17 mouse cellular contexts compared by ENCODE assay signal in the genomic region with DNA sequence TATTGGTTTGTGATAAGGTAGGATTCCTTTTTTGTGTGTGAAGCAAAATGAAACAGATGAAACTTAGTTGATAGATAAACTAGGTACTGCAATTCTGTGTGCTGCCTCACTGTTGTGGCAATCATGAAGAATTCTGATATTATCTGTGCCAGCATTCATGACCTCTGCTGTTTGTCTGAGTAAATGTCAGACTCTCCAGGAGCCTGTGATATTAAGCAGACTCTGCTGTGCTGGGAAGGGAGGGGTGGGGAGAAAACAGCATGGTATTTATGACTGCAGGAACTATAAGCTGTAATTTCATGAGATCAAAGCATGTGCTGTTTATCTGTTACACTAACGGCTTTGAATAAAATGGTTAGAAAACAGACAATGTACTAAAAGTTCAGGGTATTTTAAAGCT. TPM values are rescaled to one million over a fixed set of nuclear protein-coding genes. Genes with fewer than 3 reads are reported as not detected.
DNase-seq lines count a peak whose midpoint lies in the region; ATAC-seq lines count a peak whose summit lies in the region.
"Had no signal": no experiment of that assay in that cellular context is flagged by ENCODE, and none has a peak within 500 bp of the region (broad histone marks: within the 10 kb centered on the region; RNA-seq: fewer than 3 reads in every experiment).

No protein-coding gene starts in this region.

- WGBS in intestine, embryonic 14.5 days: 2% methylated on average over 1 of the region's 1 CpGs
- WGBS in intestine, embryonic 15.5 days: 19% methylated on average over 1 of the region's 1 CpGs
- 86% methylated on average over 1 of the region's 1 CpGs for WGBS in embryonic facial prominence, embryonic 10.5 days
- 18% methylated on average over 1 of the region's 1 CpGs for WGBS in heart, embryonic 15.5 days

- H3K4me3 ChIP-seq in intestine, embryonic 14.5 days (ENCODE audit: low read depth, low read length): no peak overlapping the region
- no peak overlapping the region for H3K4me3 ChIP-seq in intestine, embryonic 15.5 days (replicated peaks)
- H3K4me3 ChIP-seq in embryonic facial prominence, embryonic 10.5 days: no peak overlapping the region
- no peak overlapping the region for H3K4me3 ChIP-seq in heart, embryonic 15.5 days
- H3K4me3 ChIP-seq: erythroblast, embryonic 14.5 days; gastrocnemius, adult 2 months; heart, embryonic 13.5 days; megakaryocyte, embryonic 14.5 days had no signal

- H3K4me2 ChIP-seq in intestine, embryonic 14.5 days (ENCODE audit: low read length): no peak overlapping the region
- no peak overlapping the region for H3K4me2 ChIP-seq in intestine, embryonic 15.5 days (replicated peaks)
- no peak overlapping the region for H3K4me2 ChIP-seq in heart, embryonic 15.5 days
- H3K4me2 ChIP-seq: heart, embryonic 13.5 days had no signal

- ATAC-seq in intestine, embryonic 14.5 days (replicated peaks; ENCODE audit: low FRiP score, low TSS enrichment, low read depth): 0 out of 2 replicates have a peak, but pooled peaks have one; percentile 53
- ATAC-seq in intestine, embryonic 15.5 days: no peak
- peak; percentile 87 for ATAC-seq in heart, embryonic 15.5 days (replicated peaks; ENCODE audit: insufficient number of reproducible peaks, insufficient read depth, low FRiP score, low read depth)
- ATAC-seq in erythroblast, adult 5-6 weeks (replicated peaks; ENCODE audit: low FRiP score, poor library complexity, severe bottlenecking): no peak
- ATAC-seq: forebrain, postnatal 0 days; hindbrain, embryonic 16.5 days had no signal

- no peak overlapping the region for H3K9ac ChIP-seq in intestine, embryonic 14.5 days (ENCODE audit: low read length)
- H3K9ac ChIP-seq in intestine, embryonic 15.5 days: no peak overlapping the region
- no peak overlapping the region for H3K9ac ChIP-seq in heart, embryonic 15.5 days
- H3K9ac ChIP-seq: forebrain, postnatal 0 days; heart, embryonic 13.5 days had no signal

- no peaks in the 10 kb centered on the region for H3K36me3 ChIP-seq in intestine, embryonic 14.5 days (ENCODE audit: control insufficient read depth, insufficient read depth, low read length)
- H3K36me3 ChIP-seq in intestine, embryonic 15.5 days: no peaks in the 10 kb centered on the region
- no peaks in the 10 kb centered on the region for H3K36me3 ChIP-seq in embryonic facial prominence, embryonic 10.5 days (replicated peaks)
- no peaks in the 10 kb centered on the region for H3K36me3 ChIP-seq in heart, embryonic 15.5 days
- H3K36me3 ChIP-seq: heart, embryonic 13.5 days had no signal

- H3K4me1 ChIP-seq in intestine, embryonic 14.5 days (replicated peaks; ENCODE audit: control insufficient read depth, insufficient read depth, low read length): no peaks in the 10 kb centered on the region
- no peaks in the 10 kb centered on the region for H3K4me1 ChIP-seq in intestine, embryonic 15.5 days (replicated peaks)
- no peaks in the 10 kb centered on the region for H3K4me1 ChIP-seq in embryonic facial prominence, embryonic 10.5 days
- H3K4me1 ChIP-seq in heart, embryonic 15.5 days (replicated peaks): peaks cover 2% of the 10 kb centered on the region; the same call in 1 of the 2 replicates
- H3K4me1 ChIP-seq: megakaryocyte, embryonic 14.5 days had no signal

- H3K9me3 ChIP-seq in intestine, embryonic 14.5 days (ENCODE audit: control insufficient read depth, low read length): no peaks in the 10 kb centered on the region
- no peaks in the 10 kb centered on the region for H3K9me3 ChIP-seq in intestine, embryonic 15.5 days
- H3K9me3 ChIP-seq in embryonic facial prominence, embryonic 10.5 days: no peaks in the 10 kb centered on the region
- H3K9me3 ChIP-seq in heart, embryonic 15.5 days (replicated peaks): no peaks in the 10 kb centered on the region
- H3K9me3 ChIP-seq: heart, embryonic 13.5 days; megakaryocyte, embryonic 14.5 days had no signal

- no peaks in the 10 kb centered on the region for H3K27me3 ChIP-seq in intestine, embryonic 14.5 days (replicated peaks; ENCODE audit: control insufficient read depth, insufficient read depth, low read length)
- H3K27me3 ChIP-seq in intestine, embryonic 15.5 days (replicated peaks): no peaks in the 10 kb centered on the region
- no peaks in the 10 kb centered on the region for H3K27me3 ChIP-seq in embryonic facial prominence, embryonic 10.5 days (replicated peaks; ENCODE audit: low read depth, poor library complexity, severe bottlenecking)
- H3K27me3 ChIP-seq in heart, embryonic 15.5 days: no peaks in the 10 kb centered on the region
- H3K27me3 ChIP-seq: heart, embryonic 13.5 days; megakaryocyte, embryonic 14.5 days had no signal

- DNase-seq in intestine, embryonic 14.5 days (ENCODE audit: low spot score): no peak
- peak; percentile 12 for DNase-seq in embryonic facial prominence, embryonic 10.5 days (ENCODE audit: low spot score)
- no peak for DNase-seq in cerebellum, adult 11 months
- DNase-seq in urinary bladder, postnatal 14 days (ENCODE audit: low spot score): no peak
- DNase-seq: adrenal gland, adult 8-10 months; cerebellum, adult 18-20 months; forebrain, postnatal 0 days; gastrocnemius, adult 2 months; kidney, postnatal 4 days; lung, postnatal 14 days had no signal

- no peak overlapping the region for H3K27ac ChIP-seq in intestine, embryonic 14.5 days (ENCODE audit: low read depth)
- H3K27ac ChIP-seq in intestine, embryonic 15.5 days: no peak overlapping the region
- H3K27ac ChIP-seq in embryonic facial prominence, embryonic 10.5 days (replicated peaks): no peak overlapping the region
- H3K27ac ChIP-seq in heart, embryonic 15.5 days: no peak overlapping the region
- H3K27ac ChIP-seq: gastrocnemius, adult 2 months had no signal

RNA-seq across cellular contexts. Expression of a gene that starts 52.4 kb away (rescaled TPM):
- polyA plus RNA-seq in intestine, embryonic 14.5 days (2014; fragmentation: Nextera tagmentation; extraction: Ambion mirVana): 303 and 311 TPM in 2 replicates
- 253 and 266 TPM in 2 replicates for polyA plus RNA-seq in intestine, embryonic 15.5 days (2015; fragmentation: Nextera tagmentation; extraction: Ambion mirVana)
- 310 and 325 TPM in 2 replicates for polyA plus RNA-seq in embryonic facial prominence, embryonic 10.5 days (2016; fragmentation: Nextera tagmentation; extraction: Ambion mirVana)
- polyA plus RNA-seq in heart, embryonic 15.5 days (2015; fragmentation: Nextera tagmentation; extraction: Ambion mirVana): 181 and 194 TPM in 2 replicates
- total RNA-seq in erythroblast, adult 5-6 weeks (2015; ENCODE audit: low replicate concordance): 113 and 128 TPM in 2 replicates
- total RNA-seq in erythroblast, adult 5-6 weeks (2017; ENCODE audit: low replicate concordance): 52.7 and 64.4 TPM in 2 replicates

Comparison
In these comparisons a context has a peak if more than half of its experiments do, and no peak if none do; other contexts are left out.
1. ATAC-seq: peak in intestine, embryonic 14.5 days (single experiment) and heart, embryonic 15.5 days (single experiment); none in intestine, embryonic 15.5 days (single experiment) and erythroblast, adult 5-6 weeks (single experiment).